Mouse (Mus musculus) c-Kit-positive CD71-positive TER-119-positive erythroid progenitor cells, embryonic 14.5 days (primary cell): Measurements from ENCODE around the gene Snca.
A peak's percentile ranks its signal among the peaks of the same experiment; 100 is the strongest.

Experiments
- DNase-seq: peaks from one replicate; pipeline ENCODE4 v3.0.0-alpha.2; 2013; ENCODE audit warnings: low spot score

The Snca gene

GRCm38 (mm10) chr6:60829282-60829891 is at the start of gene Snca:
Gene Snca, minus strand, starts transcription at chr6:60829855.
- peak; percentile 13 for DNase-seq

DNA sequence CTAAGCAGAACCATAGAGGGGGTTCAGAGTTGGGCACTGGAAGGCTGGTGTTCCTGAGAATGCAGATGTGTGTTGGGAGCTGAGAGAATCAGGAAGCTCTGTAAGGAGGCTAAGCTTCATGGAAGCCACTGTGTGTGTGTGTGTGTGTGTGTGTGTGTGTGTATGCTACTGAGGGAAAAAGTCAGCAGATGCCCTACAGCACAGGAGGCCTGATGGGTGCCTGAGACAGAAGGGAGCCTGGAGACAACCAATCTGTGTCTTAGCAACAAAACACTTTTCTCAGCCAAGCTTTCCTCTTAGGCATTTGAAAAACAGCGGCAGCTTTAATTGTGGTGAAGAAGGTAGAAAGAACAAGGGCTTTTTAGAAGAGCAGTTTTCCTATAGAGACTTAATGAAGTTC is 40.5 kb upstream of the Snca start:
- no peak for DNase-seq

DNA sequence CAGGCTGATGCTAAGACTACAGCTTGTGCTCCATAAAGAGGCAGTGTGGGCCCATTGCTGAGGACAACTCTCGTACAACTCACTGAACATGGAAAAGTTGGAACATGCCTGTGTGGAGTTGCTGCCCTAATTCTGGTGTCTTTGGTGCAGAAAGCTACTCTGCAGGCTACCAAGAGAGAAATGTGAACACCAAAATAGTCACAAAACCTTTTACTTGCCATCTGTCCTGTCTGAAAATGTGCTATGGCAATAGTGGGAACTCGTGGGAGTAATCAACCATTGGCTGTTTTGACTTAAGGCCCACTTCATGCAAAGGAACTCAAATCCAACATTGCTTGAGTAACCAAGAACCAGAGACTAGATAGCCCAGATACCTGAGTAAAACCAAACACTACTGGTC is 26.9 kb upstream of the Snca start:
- no peak for DNase-seq

DNA sequence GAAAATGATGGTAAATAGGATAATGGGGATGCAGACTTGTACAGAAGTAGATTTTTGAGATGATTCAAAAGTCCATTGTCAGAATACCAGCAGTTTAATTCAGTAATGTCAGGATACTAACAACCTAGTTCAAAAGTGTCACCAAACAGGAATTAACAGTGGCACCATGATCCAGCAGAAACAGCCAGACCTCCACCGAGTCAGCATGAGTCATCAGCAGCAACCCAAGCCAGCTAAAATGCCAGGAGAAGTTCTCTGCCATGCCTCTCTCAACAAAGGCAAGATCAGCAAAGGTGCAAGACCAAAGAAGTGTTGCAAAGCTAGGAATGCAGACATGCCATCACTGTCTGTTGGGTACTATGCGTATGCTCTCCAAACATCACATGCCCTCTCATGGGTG is 22.0 kb upstream of the Snca start:
- DNase-seq: no peak

DNA sequence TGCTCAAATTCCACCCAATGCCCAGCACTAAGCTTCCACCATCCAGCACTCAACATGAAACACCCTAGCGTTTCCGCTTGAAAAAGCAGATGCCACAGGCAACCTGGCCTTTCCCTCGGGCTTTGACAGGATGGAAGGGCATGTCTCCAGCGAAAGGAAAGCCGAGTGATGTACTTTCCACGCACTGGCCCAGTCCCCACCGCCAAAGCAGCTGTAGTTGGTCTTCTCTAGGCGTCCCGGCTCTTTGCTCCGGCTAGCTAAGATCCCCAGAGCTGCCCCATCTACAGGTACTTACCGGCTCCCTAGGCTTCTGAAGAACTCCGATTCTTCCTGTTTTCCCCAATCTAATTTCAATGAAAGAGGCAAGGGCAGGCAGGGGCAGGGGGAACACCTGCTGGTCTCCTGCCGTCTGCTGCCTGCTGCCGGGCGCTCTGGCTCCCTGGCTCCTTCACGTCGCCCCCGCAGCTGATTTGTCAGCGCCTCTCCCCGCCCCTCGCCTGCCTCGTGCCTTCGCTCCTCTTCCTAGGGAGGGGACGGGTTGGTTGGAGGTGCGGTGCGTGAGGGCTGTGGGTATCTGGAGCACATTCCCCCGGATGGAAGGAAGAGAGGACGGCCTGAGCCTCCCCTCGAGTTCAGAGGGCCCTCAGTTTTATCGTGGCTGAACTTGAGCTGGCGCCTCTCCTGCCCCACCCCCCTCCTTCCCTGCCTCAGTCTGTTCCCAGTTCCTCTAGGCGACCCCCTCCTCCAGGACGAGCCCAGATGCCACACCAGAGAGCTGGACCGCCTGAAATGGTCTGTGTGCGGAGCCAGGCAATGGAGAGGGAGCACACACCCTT is 1.0 kb downstream of the Snca start:
- DNase-seq: peak; percentile 78

DNA sequence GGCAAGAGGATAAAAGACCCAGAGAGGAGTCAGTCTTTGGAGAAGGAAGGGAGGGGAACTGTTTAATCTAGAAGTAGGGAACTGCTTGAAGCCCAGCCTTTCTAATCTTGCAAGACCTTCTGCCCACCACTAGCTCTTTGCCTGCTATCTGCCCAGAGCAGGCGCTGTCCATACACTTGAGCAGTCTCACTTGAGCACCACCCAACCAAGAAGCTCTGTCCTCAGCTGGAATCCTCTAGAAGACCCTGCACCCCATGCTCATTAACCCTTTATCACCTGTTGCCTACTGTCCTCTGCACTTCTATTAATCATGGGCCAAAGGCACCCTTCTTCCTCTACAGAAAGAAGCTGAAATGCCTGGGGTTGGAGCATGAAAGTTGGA is 1.6 kb downstream of the Snca start:
- DNase-seq: peak; percentile 91

DNA sequence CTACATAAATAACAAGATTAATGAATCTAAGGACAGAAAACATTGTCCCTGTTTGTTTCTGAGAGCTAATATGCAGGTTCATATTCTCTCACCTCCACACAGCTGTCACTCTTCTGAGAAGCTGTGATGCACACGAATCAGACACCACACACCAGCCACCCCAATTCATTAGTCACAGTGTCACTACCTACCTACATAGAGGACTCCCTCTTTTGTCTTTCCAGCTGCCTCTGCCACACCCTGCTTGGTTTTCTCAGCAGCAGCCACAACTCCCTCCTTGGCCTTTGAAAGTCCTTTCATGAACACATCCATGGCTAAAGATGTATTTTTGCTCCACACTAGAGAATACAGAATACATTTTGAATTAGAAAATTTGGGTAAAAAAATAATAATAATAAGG is 2.4 kb downstream of the Snca start:
- DNase-seq: peak; percentile 53

GRCm38 (mm10) chr6:60819272-60819671 is 10.4 kb downstream of the Snca start:
- no peak for DNase-seq

- DNase-seq: no peak
These were observed 16.1 kb downstream of the Snca start for GRCm38 (mm10) chr6:60813516-60813915.

- DNase-seq: no peak
These were observed 31.4 kb downstream of the Snca start for GRCm38 (mm10) chr6:60798266-60798665.

DNA sequence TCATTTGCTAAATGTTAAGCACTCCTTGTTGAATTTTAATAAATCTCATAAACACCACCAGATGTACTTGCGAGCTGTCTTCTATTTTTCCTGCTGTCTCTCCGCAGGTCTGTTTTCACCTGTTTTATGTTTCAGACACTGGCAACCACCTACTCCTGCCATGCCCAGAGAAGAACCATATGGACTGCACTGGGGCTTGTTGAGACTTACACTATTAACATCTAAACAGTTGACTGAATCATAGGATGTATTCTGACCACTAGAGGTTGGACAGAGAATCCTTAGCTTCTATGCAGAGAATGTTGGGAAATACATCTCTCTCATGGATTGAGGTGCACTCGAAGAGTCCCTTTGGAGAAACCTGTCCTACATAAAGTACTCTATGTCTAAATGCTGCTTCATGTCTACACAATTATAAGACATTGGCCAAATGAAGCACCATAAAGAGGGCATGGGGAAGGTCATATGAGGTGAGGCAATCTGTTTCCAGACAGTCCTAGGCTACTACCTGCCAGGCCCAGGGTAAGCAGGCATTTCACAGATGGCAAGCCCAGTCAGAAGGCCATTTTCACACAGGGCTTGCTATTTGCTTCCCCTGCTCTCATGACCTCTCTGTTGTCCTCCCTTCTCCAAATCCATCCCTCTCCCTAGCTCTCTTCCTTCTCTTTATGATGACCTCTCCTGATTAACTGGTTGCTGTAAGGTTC is 35.8 kb downstream of the Snca start:
- no peak for DNase-seq

GRCm38 (mm10) chr6:60786955-60787354 is 42.7 kb downstream of the Snca start:
- no peak for DNase-seq

DNA sequence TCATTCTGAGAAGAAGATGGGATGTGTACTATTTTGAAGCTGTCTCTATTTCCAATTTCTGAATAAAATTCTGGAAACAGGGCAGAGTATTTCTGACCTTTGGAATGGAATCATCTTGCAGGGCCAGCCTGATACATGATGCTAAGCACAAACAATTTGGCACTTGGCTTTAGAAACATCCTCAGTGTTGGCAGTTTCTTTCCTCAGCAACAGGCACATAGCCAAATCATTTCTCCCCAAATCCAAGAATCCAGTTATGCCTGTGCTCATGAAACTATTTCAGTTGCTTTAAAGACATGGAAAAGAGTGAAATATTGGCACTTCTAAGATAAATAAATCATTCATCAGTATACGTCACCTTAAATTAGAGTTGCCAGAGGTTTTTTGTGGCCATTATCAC is 57.8 kb downstream of the Snca start:
- no peak for DNase-seq

GRCm38 (mm10) chr6:60765696-60766095 is 64.0 kb downstream of the Snca start:
- no peak for DNase-seq

DNA sequence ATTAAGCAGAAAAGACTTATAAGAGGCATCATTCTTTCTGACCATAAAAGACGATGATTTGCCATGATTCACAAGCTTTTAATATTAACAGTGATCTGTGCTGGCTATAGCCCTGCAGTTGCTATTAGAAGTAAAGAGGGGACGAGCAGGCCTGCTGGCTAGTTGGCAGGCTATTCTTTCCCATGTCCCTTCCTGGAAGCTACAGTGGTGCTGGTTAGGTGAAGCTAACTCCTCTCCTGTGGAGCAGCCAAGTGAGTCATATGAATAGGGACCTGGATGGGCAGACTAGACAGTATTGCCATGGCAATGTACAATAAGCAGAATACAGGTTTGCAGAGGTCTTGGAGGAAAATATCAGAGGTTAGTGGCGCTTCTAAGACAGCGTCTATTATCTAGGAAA is 66.8 kb downstream of the Snca start:
- DNase-seq: no peak

- DNase-seq: no peak
These were observed 67.9 kb downstream of the Snca start for GRCm38 (mm10) chr6:60761710-60762109.

DNA sequence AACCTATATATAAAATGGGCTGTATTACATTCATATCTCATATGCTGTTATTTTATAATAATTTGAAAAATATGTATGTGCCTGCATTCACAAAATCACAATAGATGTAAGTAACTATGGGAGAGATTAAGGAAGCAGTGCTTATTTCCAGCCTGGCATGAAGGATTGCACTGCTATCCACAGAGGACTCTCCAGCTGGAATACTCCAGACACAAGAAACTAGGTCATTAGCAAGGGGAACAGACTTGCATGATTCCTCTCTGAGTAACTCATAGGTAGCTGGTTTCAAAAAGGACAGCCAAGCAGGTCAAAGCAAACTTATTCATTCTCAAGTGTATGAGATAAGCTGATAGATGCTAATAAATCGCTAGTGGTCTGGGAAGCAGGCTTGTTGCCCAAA is 74.7 kb downstream of the Snca start:
- DNase-seq: no peak

GRCm38 (mm10) chr6:60745965-60746364 is 83.7 kb downstream of the Snca start:
- no peak for DNase-seq

GRCm38 (mm10) chr6:60741427-60742071 is 88.1 kb downstream of the Snca start:
- no peak for DNase-seq

DNA sequence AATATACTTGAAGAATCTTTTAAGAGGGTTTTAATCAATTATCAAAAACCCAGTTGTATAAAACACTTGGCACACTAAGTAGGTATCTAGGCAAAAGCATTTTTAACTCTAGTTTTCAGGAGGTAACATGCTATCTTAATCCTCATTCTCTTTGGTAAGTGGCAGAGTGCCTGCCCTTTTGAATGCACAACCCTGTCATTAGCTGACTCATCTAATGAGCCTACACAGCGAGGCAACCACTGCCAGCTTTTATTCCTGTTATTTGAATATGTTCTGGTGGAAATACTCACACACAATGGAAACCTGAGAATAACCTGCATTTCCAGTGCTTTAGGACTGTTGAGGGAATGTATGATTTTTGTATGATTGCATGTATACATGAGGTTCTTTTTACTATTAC is 89.9 kb downstream of the Snca start:
- no peak for DNase-seq

GRCm38 (mm10) chr6:60731164-60731563 is 98.5 kb downstream of the Snca start:
- DNase-seq: no peak

- no peak for DNase-seq
These were observed 105.4 kb downstream of the Snca start for GRCm38 (mm10) chr6:60724110-60724829.
